Mouse (Mus musculus): ENCODE results near the gene Nxph4. TPM values are rescaled to one million over a fixed set of nuclear protein-coding genes. Genes with fewer than 3 reads are reported as not detected.

Gene Nxph4
- polyA plus RNA-seq, 1 experiment from 2014 or later = 37.6 TPM

GRCm38 (mm10) chr10:127479131-127479530 lies 55.2 kb downstream of the Nxph4 start:
- no peak for DNase-seq (ENCODE audit: low spot score)
- WGBS = 94% methylated on average over 4 of the region's 4 CpGs
- no peaks in the 10 kb centered on the region for H3K27me3 ChIP-seq (ENCODE audit: control insufficient read depth, insufficient read depth, low read length)
- ATAC-seq (replicated peaks; ENCODE audit: low FRiP score) = no peak
- no peak overlapping the region for H3K4me3 ChIP-seq (ENCODE audit: low read depth, low read length)
- H3K9ac ChIP-seq (ENCODE audit: low read length) = no peak overlapping the region
- H3K4me1 ChIP-seq (replicated peaks; ENCODE audit: control insufficient read depth, insufficient read depth, low read length) = no peaks in the 10 kb centered on the region
- no peak overlapping the region for H3K4me2 ChIP-seq (ENCODE audit: low read depth, low read length, severe bottlenecking)
- H3K36me3 ChIP-seq (ENCODE audit: control insufficient read depth, insufficient read depth, low read length) = peaks cover 2% of the 10 kb centered on the region; the same call in 1 of the 2 replicates
- no peak overlapping the region for H3K27ac ChIP-seq (ENCODE audit: low read depth, low read length)
- H3K9me3 ChIP-seq (ENCODE audit: control insufficient read depth, low read length) = no peaks in the 10 kb centered on the region

- Histone ChIP-seq H3K27ac (ENCODE audit: low read depth, low read length) (no peak overlapping the region), H3K4me1 (replicated peaks; ENCODE audit: control insufficient read depth, insufficient read depth, low read length) (no peaks in the 10 kb centered on the region), H3K9me3 (ENCODE audit: control insufficient read depth, low read length) (no peaks in the 10 kb centered on the region), H3K4me2 (ENCODE audit: low read depth, low read length, severe bottlenecking) (no peak overlapping the region), H3K9ac (ENCODE audit: low read length) (no peak overlapping the region), H3K4me3 (ENCODE audit: low read depth, low read length) (no peak overlapping the region), H3K27me3 (ENCODE audit: control insufficient read depth, insufficient read depth, low read length) (no peaks in the 10 kb centered on the region), H3K36me3 (ENCODE audit: control insufficient read depth, insufficient read depth, low read length) (no peaks in the 10 kb centered on the region; the same call in 1 of the 2 replicates)
- DNase-seq (ENCODE audit: low spot score) = no peak
- no peak for ATAC-seq (replicated peaks; ENCODE audit: low FRiP score)
- 92% methylated on average over 7 of the region's 7 CpGs for WGBS
Observed at GRCm38 (mm10) chr10:127477301-127477700, 57.1 kb downstream of the Nxph4 start.

GRCm38 (mm10) chr10:127476541-127476940 lies 57.8 kb downstream of the Nxph4 start:
- H3K4me3 ChIP-seq (ENCODE audit: low read depth, low read length) = no peak overlapping the region
- no peak overlapping the region for H3K4me2 ChIP-seq (ENCODE audit: low read depth, low read length, severe bottlenecking)
- H3K36me3 ChIP-seq (ENCODE audit: control insufficient read depth, insufficient read depth, low read length) = no peaks in the 10 kb centered on the region; the same call in 1 of the 2 replicates
- H3K27me3 ChIP-seq (ENCODE audit: control insufficient read depth, insufficient read depth, low read length) = no peaks in the 10 kb centered on the region
- ATAC-seq (replicated peaks; ENCODE audit: low FRiP score) (no peak), DNase-seq (ENCODE audit: low spot score) (no peak)
- H3K9me3 ChIP-seq (ENCODE audit: control insufficient read depth, low read length) = no peaks in the 10 kb centered on the region
- WGBS = 88% methylated on average over 3 of the region's 3 CpGs
- H3K27ac ChIP-seq (ENCODE audit: low read depth, low read length) = no peak overlapping the region
- H3K9ac ChIP-seq (ENCODE audit: low read length) = no peak overlapping the region
- H3K4me1 ChIP-seq (replicated peaks; ENCODE audit: control insufficient read depth, insufficient read depth, low read length) = no peaks in the 10 kb centered on the region

Other genes starting within 250 kb of the Nxph4 start
- 22.6 and 24.0 TPM in 2 replicates for gene Mbd6, start 245.5 kb downstream of the Nxph4 start, polyA plus RNA-seq (2014; fragmentation: Nextera tagmentation; extraction: Ambion mirVana)
- gene Mars, start 222.8 kb downstream of the Nxph4 start, polyA plus RNA-seq (2014; fragmentation: Nextera tagmentation; extraction: Ambion mirVana) = 191 and 195 TPM in 2 replicates
- 0.88 and 1.7 TPM in 2 replicates for gene Arhgap9, start 212.6 kb downstream of the Nxph4 start, polyA plus RNA-seq (2014; fragmentation: Nextera tagmentation; extraction: Ambion mirVana)
- 6.1 and 6.5 TPM in 2 replicates for gene Gli1, start 192.6 kb downstream of the Nxph4 start, polyA plus RNA-seq (2014; fragmentation: Nextera tagmentation; extraction: Ambion mirVana)
- gene Inhbe, start 180.1 kb downstream of the Nxph4 start, polyA plus RNA-seq (2014; fragmentation: Nextera tagmentation; extraction: Ambion mirVana) = 0.05 and 0.07 TPM in 2 replicates
- not detected in 2 replicates for gene Inhbc, start 164.1 kb downstream of the Nxph4 start, polyA plus RNA-seq (2014; fragmentation: Nextera tagmentation; extraction: Ambion mirVana)
- gene R3hdm2, start 154.2 kb downstream of the Nxph4 start, polyA plus RNA-seq (2014; fragmentation: Nextera tagmentation; extraction: Ambion mirVana) = 34.7 and 44.6 TPM in 2 replicates
- gene Stac3, start 32.9 kb downstream of the Nxph4 start, polyA plus RNA-seq (2014; fragmentation: Nextera tagmentation; extraction: Ambion mirVana) = not detected in 2 replicates
- gene Ndufa4l2, start 19.6 kb downstream of the Nxph4 start, polyA plus RNA-seq (2014; fragmentation: Nextera tagmentation; extraction: Ambion mirVana) = 5.9 and 6.1 TPM in 2 replicates
- gene Shmt2, start 12.1 kb downstream of the Nxph4 start, polyA plus RNA-seq (2014; fragmentation: Nextera tagmentation; extraction: Ambion mirVana) = 112 and 123 TPM in 2 replicates
- 71.2 and 75.0 TPM in 2 replicates for gene Lrp1, start 86.6 kb upstream of the Nxph4 start, polyA plus RNA-seq (2014; fragmentation: Nextera tagmentation; extraction: Ambion mirVana)
- gene Stat6, start 108.4 kb upstream of the Nxph4 start, polyA plus RNA-seq (2014; fragmentation: Nextera tagmentation; extraction: Ambion mirVana) = 6.8 and 7.8 TPM in 2 replicates
- gene Nemp1, start 132.3 kb upstream of the Nxph4 start, polyA plus RNA-seq (2014; fragmentation: Nextera tagmentation; extraction: Ambion mirVana) = 12.0 and 12.2 TPM in 2 replicates
- 4.9 and 5.5 TPM in 2 replicates for gene Nab2, start 134.0 kb upstream of the Nxph4 start, polyA plus RNA-seq (2014; fragmentation: Nextera tagmentation; extraction: Ambion mirVana)
- gene Myo1a, start 170.6 kb upstream of the Nxph4 start, polyA plus RNA-seq (2014; fragmentation: Nextera tagmentation; extraction: Ambion mirVana) = 0.40 and 0.51 TPM in 2 replicates
- not detected in 2 replicates for gene Tac2, start 189.9 kb upstream of the Nxph4 start, polyA plus RNA-seq (2014; fragmentation: Nextera tagmentation; extraction: Ambion mirVana)
- gene Zbtb39, start 205.0 kb upstream of the Nxph4 start, polyA plus RNA-seq (2014; fragmentation: Nextera tagmentation; extraction: Ambion mirVana) = 7.3 and 7.6 TPM in 2 replicates
- 0.43 and 0.45 TPM in 2 replicates for gene Gpr182, start 217.2 kb upstream of the Nxph4 start, polyA plus RNA-seq (2014; fragmentation: Nextera tagmentation; extraction: Ambion mirVana)
- not detected in 2 replicates for gene Rdh1, start 225.2 kb upstream of the Nxph4 start, polyA plus RNA-seq (2014; fragmentation: Nextera tagmentation; extraction: Ambion mirVana)
- not detected in 2 replicates for gene Rdh16f1, start 225.2 kb upstream of the Nxph4 start, polyA plus RNA-seq (2014; fragmentation: Nextera tagmentation; extraction: Ambion mirVana)
- 0.13 TPM in 1 of 2 replicates, not detected in the other for gene Rdh9, start 241.8 kb upstream of the Nxph4 start, polyA plus RNA-seq (2014; fragmentation: Nextera tagmentation; extraction: Ambion mirVana)

All from forebrain, embryonic 11.5 days (tissue).